Mouse (Mus musculus) Patski (cell line): Measurements from ENCODE around the gene Olfr495. TPM values are rescaled to one million over a fixed set of nuclear protein-coding genes. Genes with fewer than 3 reads are reported as not detected.

ENCODE experiments used
- ATAC-seq: fragments of 100-300 bp; one replicate; pipeline ENCODE4 v1.8.0; 2021
- CTCF ChIA-PET: fragments of 350-600 bp; sonication (Branson Sonifier 250); formaldehyde crosslinking; loops from one replicate; lab custom pipeline; 2022; ENCODE audit warnings: inconsistent platforms; lab: Charles Lee
- POLR2A ChIA-PET: fragments of 350-600 bp; sonication (Branson Sonifier 250); formaldehyde crosslinking; loops from one replicate; lab custom pipeline; 2022; ENCODE audit warnings: antibody characterized with exemption, inconsistent platforms; lab: Charles Lee
- DNase-seq: peaks from one replicate; pipeline ENCODE4 v3.0.0-alpha.2; 2011; ENCODE audit warnings: low read depth, low spot score
- H3K27me3 ChIP-seq: fragments of 371-371 bp; one replicate; pipeline ENCODE4 v1.5.1; 2021
- CTCF ChIP-seq: fragments of 100-300 bp; IDR thresholded peaks from one replicate; pipeline ENCODE4 v1.5.1; 2021
- in situ Hi-C: fragments of 300-500 bp; cut with MboI; formaldehyde crosslinking; loops from 3 replicates; pipeline ENCODE4 v1.11.1; 2018; ENCODE audit warnings: low pct_unique_long_range_greater_than_20kb, mixed read lengths
- polyA plus RNA-seq: library from polyadenylated mRNA; unstranded; gene quantifications from one replicate; pipeline ENCODE4 v1.2.3, GENCODE M21; 2021

The Olfr495 gene
- polyA plus RNA-seq: not detected

GRCm38 (mm10) chr7:108392867-108393266, at the start of gene Olfr495:
TSS of gene Olfr495 (plus strand) at chr7:108393167.
- POLR2A ChIA-PET: no interaction called here
- in situ Hi-C loops: no loop called here
- CTCF ChIA-PET: no interaction called here
- H3K27me3 ChIP-seq: no peaks in the 10 kb centered on the region
- TF ChIP-seq CTCF: no peak
- DNase-seq (no peak), ATAC-seq (no peak)

- no peak for ATAC-seq
These were observed 46.1 kb upstream of the Olfr495 start, which contains the start of gene Olfr493 for GRCm38 (mm10) chr7:108346879-108347278. TSS of gene Olfr493 (minus strand) at chr7:108346979.

GRCm38 (mm10) chr7:108365035-108365434, 27.9 kb upstream of the Olfr495 start, which contains the start of gene Olfr494:
TSS of gene Olfr494 (plus strand) at chr7:108365335.
- TF ChIP-seq CTCF: no peak
- H3K27me3 ChIP-seq: no peaks in the 10 kb centered on the region
- ATAC-seq (no peak), DNase-seq (no peak)
- in situ Hi-C loops: no loop called here
- POLR2A ChIA-PET: no interaction called here
- CTCF ChIA-PET: no interaction called here

More at GRCm38 (mm10) chr7:108346879-108347278, 46.1 kb upstream of the Olfr495 start, which contains the start of gene Olfr493:
- in situ Hi-C loops: no loop called here
- no peak for TF ChIP-seq CTCF
- DNase-seq: no peak
- ChIA-PET POLR2A (no interaction called here), CTCF (no interaction called here)
- H3K27me3 ChIP-seq: no peaks in the 10 kb centered on the region

- ATAC-seq: no peak
- ChIA-PET POLR2A (no interaction called here), CTCF (no interaction called here)
- DNase-seq: no peak
- H3K27me3 ChIP-seq: no peaks in the 10 kb centered on the region
- in situ Hi-C loops: no loop called here
- TF ChIP-seq CTCF: no peak
These were observed 27.2 kb downstream of the Olfr495 start, which contains the start of gene Olfr497 for GRCm38 (mm10) chr7:108420121-108420520. TSS of gene Olfr497 (plus strand) at chr7:108420421.

Other genes starting within 250 kb of the Olfr495 start
- gene Olfr485, start 233.3 kb upstream of the Olfr495 start, polyA plus RNA-seq: not detected
- not detected for gene Olfr486, start 220.4 kb upstream of the Olfr495 start, polyA plus RNA-seq
- not detected for gene Olfr487, start 178.5 kb upstream of the Olfr495 start, polyA plus RNA-seq
- not detected for gene Olfr488, start 134.8 kb upstream of the Olfr495 start, polyA plus RNA-seq
- gene Olfr490, start 104.2 kb upstream of the Olfr495 start, polyA plus RNA-seq: not detected
- not detected for gene Olfr491, start 79.7 kb upstream of the Olfr495 start, polyA plus RNA-seq
- not detected for gene Olfr492, start 69.5 kb upstream of the Olfr495 start, polyA plus RNA-seq
- gene Olfr493, start 46.2 kb upstream of the Olfr495 start, polyA plus RNA-seq: not detected
- not detected for gene Olfr494, start 27.8 kb upstream of the Olfr495 start, polyA plus RNA-seq
- not detected for gene Olfr497, start 27.3 kb downstream of the Olfr495 start, polyA plus RNA-seq
- gene Olfr498, start 72.2 kb downstream of the Olfr495 start, polyA plus RNA-seq: not detected
- not detected for gene Olfr502, start 131.9 kb downstream of the Olfr495 start, polyA plus RNA-seq
- not detected for gene Olfr503, start 151.4 kb downstream of the Olfr495 start, polyA plus RNA-seq
- gene Olfr504, start 172.6 kb downstream of the Olfr495 start, polyA plus RNA-seq: not detected
- not detected for gene Olfr506, start 217.6 kb downstream of the Olfr495 start, polyA plus RNA-seq
- gene Olfr507, start 228.6 kb downstream of the Olfr495 start, polyA plus RNA-seq: not detected
- gene Olfr508, start 236.8 kb downstream of the Olfr495 start, polyA plus RNA-seq: not detected